Mouse (Mus musculus) left cerebral cortex, adult 2 months (tissue): ENCODE measurements at regions not wholly inside any gene's neighbourhood (a gene's known extent, or its start where the extent isn't known, plus 50 kb on each side); places are given as distances from the start of the nearest gene placed in this dataset.

Experiments
- DNase-seq, 2 experiments: peaks; one replicate each; pipeline ENCODE4 v3.0.0; 2021 to 2022; ENCODE audit warnings: low spot score in 2 of 2, mixed read lengths in 1 of 2; ENCODE audit errors: extremely low spot score in 1 of 2
- H3K27ac ChIP-seq: fragments of 200-600 bp; 2 replicates; pipeline ENCODE4 v1.8.1; 2022
- H3K4me3 ChIP-seq: fragments of 200-600 bp; 2 replicates; pipeline ENCODE4 v1.8.1; 2022
- CTCF ChIP-seq: fragments of 200-600 bp; IDR thresholded peaks from 2 replicates; pipeline ENCODE4 v1.8.1; 2022; ENCODE audit warnings: antibody characterized with exemption, mild to moderate bottlenecking, moderate library complexity
- intact Hi-C: fragments of 180-260 bp; cut with DNase I; formaldehyde crosslinking; loops from one replicate; pipeline ENCODE4 v1.15.1; 2025

DNA sequence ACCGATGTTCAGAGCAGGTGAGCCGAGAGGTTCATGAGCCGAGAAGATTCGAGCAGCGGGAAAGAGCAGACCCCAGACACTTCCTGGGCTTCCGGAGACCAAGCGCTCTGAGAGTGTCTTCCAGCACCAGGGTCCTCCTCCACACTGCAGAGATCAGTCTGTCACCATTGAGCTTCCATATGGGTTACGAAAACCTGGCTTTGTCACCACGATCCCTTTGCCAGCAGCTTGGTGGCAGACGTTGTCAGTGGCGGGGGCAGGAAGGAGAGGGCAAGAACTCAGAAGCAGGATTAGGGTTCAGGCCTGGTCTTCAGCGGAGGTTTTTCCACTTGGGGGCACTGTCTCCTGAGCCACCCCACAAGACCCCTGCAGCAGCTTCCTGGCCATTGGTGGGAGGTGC lies 288.5 kb downstream of the Ptpru start:
- no peak; the same call in 1 of the 2 replicates for TF ChIP-seq CTCF
- no peak for DNase-seq
- Histone ChIP-seq H3K4me3 (no peak overlapping the region), H3K27ac (no peak overlapping the region)
- intact Hi-C loops = no loop called here

DNA sequence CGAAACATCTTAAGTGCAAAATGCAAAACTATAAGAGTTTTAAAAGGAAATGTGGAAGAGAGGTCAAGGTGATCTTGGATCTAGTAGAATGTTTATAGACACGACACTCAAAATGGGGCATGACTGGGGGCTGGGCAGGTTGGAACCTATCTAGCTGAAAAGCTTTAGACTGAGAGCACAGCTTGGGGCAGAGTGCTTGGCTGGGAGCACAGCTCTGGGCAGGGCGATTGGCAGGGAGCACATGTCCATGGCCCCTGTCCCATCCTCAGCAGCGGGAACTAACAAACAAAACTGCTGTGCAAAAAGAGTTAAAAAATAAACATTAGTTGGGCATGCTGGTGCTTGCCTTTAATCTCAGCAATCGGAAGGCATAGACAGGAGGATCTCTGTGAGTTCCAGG lies 279.6 kb downstream of the Ptpru start:
- Histone ChIP-seq H3K4me3 (no peak overlapping the region), H3K27ac (no peak overlapping the region)
- DNase-seq = no peak
- TF ChIP-seq CTCF = no peak
- intact Hi-C loops = no loop called here

DNA sequence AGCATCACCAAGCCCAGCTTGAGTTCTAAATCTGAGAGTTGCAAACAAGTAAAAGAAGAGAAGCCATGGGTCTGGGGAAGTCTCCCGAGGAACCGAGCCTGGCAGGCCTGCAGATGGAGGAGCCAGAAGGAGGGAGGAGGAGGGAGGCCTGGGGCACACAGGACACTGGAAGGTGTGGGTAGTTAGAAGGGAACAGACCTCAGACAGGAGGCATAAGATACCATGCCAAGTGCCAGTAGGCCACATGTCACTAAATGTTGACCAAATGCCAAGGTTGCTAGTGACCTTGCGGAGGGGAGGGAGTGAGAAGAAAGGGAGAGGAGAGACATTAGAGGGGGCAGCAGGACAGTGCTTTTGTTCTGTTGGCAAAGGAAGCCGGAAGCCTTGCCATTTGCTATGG lies 274.2 kb downstream of the Ptpru start:
- no peak overlapping the region for H3K4me3 ChIP-seq
- no peak for TF ChIP-seq CTCF
- intact Hi-C loops = no loop called here
- no peak for DNase-seq
- H3K27ac ChIP-seq = no peak overlapping the region

DNA sequence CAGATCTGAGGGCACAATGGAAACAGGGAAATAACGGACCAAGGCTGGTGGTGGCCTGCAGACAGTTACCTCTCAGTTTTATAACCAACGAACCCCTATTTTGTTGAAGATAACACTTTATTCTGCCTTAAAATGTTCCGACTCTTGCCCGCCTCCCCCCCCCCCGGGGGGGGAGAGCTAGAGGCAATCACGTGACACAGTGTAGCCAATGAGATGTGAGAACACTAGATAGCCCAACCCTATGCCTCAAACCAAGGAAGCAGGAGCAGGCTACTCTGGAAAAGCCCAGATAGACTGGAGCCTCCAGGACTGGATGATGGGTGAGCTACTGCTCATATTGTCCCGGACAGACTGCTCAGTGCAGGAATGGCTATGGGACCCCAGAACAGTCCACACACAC lies 272.9 kb downstream of the Ptpru start:
- intact Hi-C loops = no loop called here
- no peak for TF ChIP-seq CTCF
- H3K4me3 ChIP-seq = no peak overlapping the region
- DNase-seq = no peak
- no peak overlapping the region for H3K27ac ChIP-seq

DNA sequence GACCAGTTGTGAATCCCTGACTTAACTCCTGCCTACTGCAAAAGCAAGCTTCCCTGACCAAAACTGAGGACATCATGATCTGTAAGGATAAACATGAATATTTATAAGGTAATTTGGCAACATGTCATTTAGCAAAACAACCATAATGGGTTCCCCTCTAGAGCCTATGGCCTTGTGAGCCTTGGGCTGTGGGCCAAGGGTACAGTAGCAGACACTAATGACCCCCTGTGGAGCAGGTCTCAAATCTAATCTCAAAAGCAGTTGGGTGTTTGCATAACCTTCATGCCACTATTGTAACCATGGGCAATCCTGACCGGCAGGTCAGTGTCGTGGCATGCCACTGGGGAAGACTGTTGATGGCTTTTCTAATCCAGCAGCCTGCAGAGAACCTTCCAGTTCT lies 270.8 kb downstream of the Ptpru start:
- no peak for DNase-seq
- intact Hi-C loops = no loop called here
- no peak overlapping the region for H3K27ac ChIP-seq
- no peak for TF ChIP-seq CTCF
- no peak overlapping the region for H3K4me3 ChIP-seq

DNA sequence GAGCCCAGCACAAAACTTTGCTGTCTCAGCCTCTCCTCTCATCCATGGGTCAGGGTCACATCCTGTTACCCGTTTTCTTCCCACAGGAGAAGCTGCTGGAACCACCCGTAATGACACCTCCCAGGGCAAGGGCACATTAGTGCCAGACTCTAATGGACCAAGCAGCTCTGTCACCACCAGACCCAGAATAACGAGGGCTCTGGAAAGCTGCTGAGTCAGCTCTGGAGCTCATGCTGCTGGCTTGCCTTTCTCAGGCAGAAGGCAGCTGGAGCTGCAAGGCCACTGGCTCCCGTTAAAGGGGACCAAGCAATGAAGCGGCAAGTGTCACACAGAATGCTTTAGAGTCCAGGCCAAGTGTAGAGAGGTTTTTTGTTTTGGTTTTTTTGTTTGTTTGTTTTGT lies 268.9 kb downstream of the Ptpru start:
- no peak overlapping the region for H3K27ac ChIP-seq
- no peak overlapping the region for H3K4me3 ChIP-seq
- DNase-seq = no peak
- no peak for TF ChIP-seq CTCF
- intact Hi-C loops = no loop called here

DNA sequence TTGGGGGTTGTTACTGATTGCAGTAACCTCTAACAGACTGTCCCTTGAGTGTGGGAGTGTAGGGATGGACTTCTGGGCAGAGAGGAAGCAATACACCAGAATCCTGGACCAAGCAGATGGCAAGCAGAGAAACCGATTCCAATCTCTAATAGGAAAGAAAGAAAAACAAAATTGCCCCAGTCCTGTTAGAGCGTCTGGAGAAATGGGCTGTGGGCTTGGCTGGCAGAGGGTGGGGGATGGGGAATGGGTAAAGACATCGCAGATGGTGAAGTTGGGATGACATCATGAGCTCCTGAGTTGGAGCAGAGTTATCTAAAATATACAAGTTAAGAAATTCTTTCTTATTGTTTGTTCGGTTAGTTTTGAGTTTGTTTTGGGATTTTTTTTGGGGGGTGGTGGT lies 260.5 kb downstream of the Ptpru start:
- intact Hi-C loops = no loop called here
- no peak for DNase-seq
- no peak overlapping the region for H3K27ac ChIP-seq
- H3K4me3 ChIP-seq = no peak overlapping the region
- no peak for TF ChIP-seq CTCF

DNA sequence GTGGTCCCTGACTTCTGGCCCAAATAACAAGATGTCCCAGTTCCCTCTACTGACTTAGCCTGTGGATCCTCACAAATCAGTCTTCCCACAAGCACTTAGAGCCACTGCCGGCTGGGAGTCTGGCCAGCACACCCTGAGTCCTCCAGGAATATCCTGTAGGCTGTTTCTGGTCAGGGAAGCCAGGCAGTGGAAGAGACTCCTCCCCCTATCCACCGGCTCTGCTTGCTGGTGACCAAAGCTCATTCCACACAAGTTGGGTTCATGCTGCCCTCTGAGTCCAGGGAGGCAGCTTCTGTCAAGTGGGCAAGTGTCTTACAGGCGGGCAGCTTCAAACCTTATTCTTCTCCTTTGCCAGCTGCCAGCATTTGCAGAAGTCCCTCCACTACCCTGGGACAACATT lies 252.1 kb downstream of the Ptpru start:
- no peak overlapping the region for H3K27ac ChIP-seq
- no peak for TF ChIP-seq CTCF
- DNase-seq = no peak
- H3K4me3 ChIP-seq = no peak overlapping the region
- intact Hi-C loops = no loop called here

DNA sequence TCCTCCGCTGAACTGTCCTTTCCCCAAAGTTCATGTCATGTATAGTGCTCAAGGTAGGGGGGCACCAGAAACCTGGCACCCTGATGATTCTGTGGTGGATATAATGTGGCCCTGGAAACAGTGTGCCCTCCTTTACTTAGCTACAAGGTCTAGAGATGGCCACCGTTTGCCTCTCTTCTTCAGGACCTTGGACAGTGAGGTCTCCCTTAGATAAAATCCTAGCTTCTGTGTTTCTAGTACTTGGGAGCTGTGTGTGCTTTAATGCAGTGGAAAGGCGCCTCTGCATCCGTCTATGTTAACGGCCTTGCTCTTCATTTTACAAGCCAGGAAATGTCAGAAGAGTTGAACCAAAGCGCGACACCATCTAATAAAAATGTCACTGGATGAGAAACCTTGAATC lies 250.6 kb downstream of the Ptpru start:
- H3K27ac ChIP-seq = no peak overlapping the region
- DNase-seq = no peak
- TF ChIP-seq CTCF = no peak
- intact Hi-C loops = no loop called here
- H3K4me3 ChIP-seq = no peak overlapping the region

DNA sequence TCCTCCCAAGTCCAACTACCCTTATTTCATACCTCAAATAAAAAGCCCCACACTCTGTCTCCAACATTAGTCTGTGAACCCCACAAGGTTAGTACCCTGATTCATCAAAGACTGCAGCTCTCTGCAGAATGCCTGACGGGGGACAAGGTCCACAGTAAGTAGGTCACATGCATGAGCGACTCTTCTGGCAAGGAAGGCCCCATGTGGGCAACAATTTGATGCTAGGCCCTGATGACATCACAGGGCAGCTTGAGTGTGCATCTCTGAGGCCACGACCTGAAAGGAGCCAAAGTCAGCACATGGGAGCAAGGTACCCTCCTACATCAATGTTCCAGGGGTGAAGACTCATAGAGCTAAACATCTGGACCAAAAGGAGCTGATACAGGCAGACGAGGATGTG lies 248.0 kb downstream of the Ptpru start:
- intact Hi-C loops = no loop called here
- no peak overlapping the region for H3K4me3 ChIP-seq
- no peak overlapping the region for H3K27ac ChIP-seq
- no peak for DNase-seq
- no peak for TF ChIP-seq CTCF

DNA sequence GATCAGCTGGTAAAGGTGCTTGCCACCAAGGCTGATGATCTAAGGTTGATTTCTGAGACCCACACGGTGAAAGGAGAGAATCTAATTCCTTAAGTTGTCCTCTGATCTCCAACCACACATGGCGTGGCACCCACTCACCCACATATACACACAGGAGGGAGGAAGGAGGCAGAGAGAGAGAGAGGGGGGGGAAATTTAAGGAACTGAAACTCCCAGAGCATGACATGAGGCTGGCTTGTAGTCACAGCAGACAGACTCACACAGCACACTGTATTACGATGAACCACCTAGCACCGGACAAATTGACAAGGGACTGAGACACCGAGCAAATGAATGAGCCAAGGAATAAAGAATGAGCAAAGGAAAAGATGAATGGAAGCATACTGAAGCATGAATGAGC lies 246.6 kb downstream of the Ptpru start:
- no peak overlapping the region for H3K4me3 ChIP-seq
- no peak overlapping the region for H3K27ac ChIP-seq
- no peak for DNase-seq
- intact Hi-C loops = no loop called here
- TF ChIP-seq CTCF = no peak

DNA sequence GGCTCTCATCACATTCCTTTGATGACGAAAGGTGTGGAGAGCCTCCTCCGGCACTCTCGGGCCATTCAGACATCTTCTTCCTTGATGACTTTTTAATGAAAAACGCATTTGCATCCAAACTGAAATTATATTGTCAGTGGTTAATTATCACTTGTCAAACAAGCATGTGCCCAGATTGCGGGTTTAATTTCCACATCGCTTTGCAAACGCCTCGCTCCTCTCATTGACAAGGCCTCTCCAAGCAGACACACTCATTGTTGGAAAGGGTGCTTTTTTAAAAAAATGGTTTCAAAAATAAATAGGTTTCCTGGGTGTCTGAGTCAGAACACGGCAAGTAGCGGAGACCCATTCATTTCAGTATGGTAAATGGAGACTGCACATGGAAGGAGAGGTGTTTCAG lies 240.1 kb downstream of the Ptpru start:
- DNase-seq = peak in 1 of 2 experiments; percentile 12
- intact Hi-C loops = no loop called here
- Histone ChIP-seq H3K27ac (no peak overlapping the region), H3K4me3 (no peak overlapping the region)
- TF ChIP-seq CTCF = no peak

DNA sequence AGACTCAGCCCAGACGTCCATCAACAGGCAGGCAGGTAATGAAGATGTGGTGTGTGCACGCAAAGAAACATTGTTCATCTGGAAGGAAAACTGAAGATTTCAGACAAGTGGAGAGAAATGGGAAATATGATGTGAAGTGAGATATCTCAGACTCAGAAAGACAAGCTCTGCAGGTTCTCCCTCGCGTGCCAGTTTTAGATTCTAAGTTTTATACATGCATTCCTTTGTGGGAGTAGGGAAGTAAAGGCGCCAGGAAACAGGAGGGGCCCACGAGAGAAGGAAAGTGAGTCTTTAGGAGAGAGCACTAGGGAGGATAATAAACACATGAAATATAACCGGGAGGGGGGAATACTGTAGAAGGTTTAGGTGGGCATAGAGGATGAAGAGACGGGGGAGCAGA lies 223.7 kb downstream of the Ptpru start:
- no peak overlapping the region for H3K4me3 ChIP-seq
- no peak overlapping the region for H3K27ac ChIP-seq
- intact Hi-C loops = loop anchor here (10.0 kb wide), 1 partner anchor 220 kb away; the partner anchor contains the start of gene Ptpru
- TF ChIP-seq CTCF = no peak
- DNase-seq = no peak

DNA sequence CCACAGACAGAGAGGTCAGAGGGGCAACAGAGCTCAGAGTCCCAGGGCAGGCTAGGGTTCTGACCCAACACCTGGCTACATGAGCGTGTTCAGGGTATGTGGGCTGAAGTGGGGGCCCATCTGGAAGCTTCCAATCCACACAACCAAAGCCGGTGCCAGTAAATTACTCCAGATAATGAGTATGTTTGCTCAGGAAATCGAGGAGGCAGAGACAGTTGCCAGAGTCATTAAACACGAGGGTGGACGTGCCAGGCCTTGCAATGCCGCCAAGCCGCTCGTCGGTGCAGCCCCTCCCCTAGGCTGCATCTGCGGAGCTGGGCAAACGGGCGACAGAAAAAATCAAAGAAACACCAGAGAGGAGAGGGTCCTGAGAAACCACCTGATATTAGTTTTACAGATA lies 222.5 kb downstream of the Ptpru start:
- TF ChIP-seq CTCF = no peak
- Histone ChIP-seq H3K27ac (no peak overlapping the region), H3K4me3 (no peak overlapping the region)
- peak in 1 of 2 experiments; percentile 22 for DNase-seq
- intact Hi-C loops = loop anchor here (10.0 kb wide), 1 partner anchor 219 kb away; the partner anchor contains the start of gene Ptpru
